Mouse (Mus musculus): ENCODE data around the gene Plcb3. TPM values are rescaled to one million over a fixed set of nuclear protein-coding genes. Genes with fewer than 3 reads are reported as not detected.
A peak's percentile ranks its signal among the peaks of the same experiment; 100 is the strongest.

Gene Plcb3
- polyA plus RNA-seq, 1 experiment from 2014 or later: 47.4 TPM

DNA sequence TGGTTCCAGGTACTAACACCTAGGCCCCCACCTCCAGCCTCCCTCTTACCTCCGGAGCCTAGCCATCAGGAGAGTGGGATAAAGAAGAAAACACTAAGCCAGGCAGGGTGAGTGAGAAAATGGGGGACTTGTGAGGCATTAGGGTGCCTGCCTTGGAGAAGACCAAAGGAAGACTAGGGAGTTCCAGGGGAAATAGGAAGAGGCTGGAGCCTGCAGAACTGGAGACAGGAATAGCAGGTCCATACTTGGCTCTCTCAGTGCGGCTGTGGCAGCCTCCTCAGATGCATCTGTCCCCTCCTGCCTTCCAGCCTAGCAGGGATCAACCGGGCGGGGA is 43.2 kb downstream of the Plcb3 start:
- Histone ChIP-seq H3K4me1 (peaks cover 8% of the 10 kb centered on the region), H3K27me3 (peaks cover 79% of the 10 kb centered on the region), H3K36me3 (no peaks in the 10 kb centered on the region), H3K27ac (no peak overlapping the region), H3K4me2 (replicated peaks) (peak overlapping the region; percentile 60; the same call in 1 of the 2 replicates), H3K9ac (no peak overlapping the region; the same call in 1 of the 2 replicates), H3K4me3 (peak overlapping the region; percentile 37), H3K9me3 (no peaks in the 10 kb centered on the region)
- ATAC-seq (ENCODE audit: insufficient number of reproducible peaks, insufficient read depth, low FRiP score, low TSS enrichment): no peak
- 12% methylated on average over 4 of the region's 4 CpGs for WGBS

DNA sequence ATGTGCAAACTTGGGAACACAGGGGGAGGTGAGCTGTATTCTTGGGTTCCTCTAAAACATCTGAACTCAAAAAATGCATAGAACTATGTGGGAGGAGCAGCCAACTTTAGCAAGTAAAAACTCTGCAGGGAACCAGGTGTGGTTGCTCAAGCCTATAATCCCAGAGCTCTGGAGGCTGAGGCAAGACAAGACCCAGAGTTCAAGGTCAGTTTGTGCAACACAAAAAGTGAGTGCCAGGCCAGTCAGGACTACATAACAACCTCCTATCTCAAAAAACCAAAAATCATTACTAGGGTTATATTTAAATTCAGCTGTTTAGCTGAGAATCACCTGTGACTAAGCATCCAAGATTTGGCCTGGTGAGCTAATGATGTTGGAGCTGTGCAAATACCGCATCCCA is 44.3 kb downstream of the Plcb3 start:
- WGBS: 38% methylated on average over 1 of the region's 1 CpGs
- ATAC-seq (ENCODE audit: insufficient number of reproducible peaks, insufficient read depth, low FRiP score, low TSS enrichment): no peak

DNA sequence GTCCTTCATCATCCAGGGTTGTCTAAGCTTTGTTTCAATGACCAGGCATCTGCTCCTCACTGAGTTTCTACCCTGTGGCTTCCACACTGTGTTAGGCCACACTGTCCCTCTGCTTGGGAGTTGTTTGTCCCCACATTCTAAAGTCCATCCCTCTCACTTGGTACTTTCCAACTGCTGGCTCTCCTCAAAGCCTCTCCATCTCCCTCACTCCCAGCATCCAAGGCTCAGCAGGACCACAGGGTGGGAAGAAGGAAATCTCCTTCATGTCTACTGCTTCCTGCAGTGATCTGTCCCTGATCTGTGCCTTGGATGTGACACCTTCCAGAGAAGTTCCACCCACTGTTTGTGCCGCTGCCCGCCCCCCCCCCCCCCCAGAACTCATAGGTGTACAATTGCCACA is 45.3 kb downstream of the Plcb3 start:
- H3K36me3 ChIP-seq: no peaks in the 10 kb centered on the region
- H3K4me1 ChIP-seq: peaks cover 11% of the 10 kb centered on the region
- H3K4me3 ChIP-seq: no peak overlapping the region
- H3K27ac ChIP-seq: no peak overlapping the region
- H3K27me3 ChIP-seq: peaks cover 96% of the 10 kb centered on the region
- no peak for ATAC-seq (ENCODE audit: insufficient number of reproducible peaks, insufficient read depth, low FRiP score, low TSS enrichment)
- no peaks in the 10 kb centered on the region for H3K9me3 ChIP-seq
- H3K4me2 ChIP-seq (replicated peaks): no peak overlapping the region
- 0% methylated on average over 2 of the region's 2 CpGs for WGBS
- no peak overlapping the region for H3K9ac ChIP-seq

More for the DNA sequence above, 44.3 kb downstream of the Plcb3 start:
- no peaks in the 10 kb centered on the region for H3K36me3 ChIP-seq
- no peak overlapping the region for H3K4me3 ChIP-seq
- no peaks in the 10 kb centered on the region for H3K9me3 ChIP-seq
- H3K4me2 ChIP-seq (replicated peaks): no peak overlapping the region
- H3K9ac ChIP-seq: no peak overlapping the region
- H3K27me3 ChIP-seq: peaks cover 90% of the 10 kb centered on the region
- peaks cover 8% of the 10 kb centered on the region for H3K4me1 ChIP-seq
- H3K27ac ChIP-seq: no peak overlapping the region

DNA sequence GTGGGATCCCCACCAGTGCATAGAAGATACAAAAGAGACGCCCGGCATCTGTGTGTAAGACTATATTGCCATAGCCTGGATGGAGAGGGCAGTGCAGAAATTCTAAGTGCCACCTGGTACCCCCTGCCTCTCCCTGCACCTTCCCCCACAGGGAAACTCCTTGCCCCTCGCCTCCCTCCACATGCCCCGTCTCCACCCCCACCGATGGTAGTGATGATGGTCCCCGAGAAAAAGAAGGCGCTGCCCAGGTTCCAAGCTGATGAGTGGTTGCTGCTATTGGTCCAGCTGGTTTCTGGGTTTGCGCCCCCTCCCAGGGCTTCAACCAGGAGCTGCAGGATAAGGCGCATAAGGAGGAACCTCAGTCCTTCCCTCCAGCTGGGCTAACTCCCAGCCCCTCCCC is 48.2 kb downstream of the Plcb3 start:
- no peak for ATAC-seq (ENCODE audit: insufficient number of reproducible peaks, insufficient read depth, low FRiP score, low TSS enrichment)
- Histone ChIP-seq H3K9me3 (no peaks in the 10 kb centered on the region), H3K4me3 (no peak overlapping the region), H3K27ac (no peak overlapping the region), H3K27me3 (peaks cover 96% of the 10 kb centered on the region), H3K36me3 (no peaks in the 10 kb centered on the region), H3K9ac (no peak overlapping the region), H3K4me2 (replicated peaks) (no peak overlapping the region), H3K4me1 (peaks cover 13% of the 10 kb centered on the region; the same call in 1 of the 2 replicates)
- WGBS: 7% methylated on average over 9 of the region's 9 CpGs

GRCm38 (mm10) chr19:6926559-6927255 is 49.6 kb downstream of the Plcb3 start:
- peak overlapping the region; percentile 36 for H3K4me2 ChIP-seq (replicated peaks)
- H3K4me3 ChIP-seq: peak overlapping the region; percentile 22
- H3K9ac ChIP-seq: 0 out of 2 replicates have a peak overlapping the region, but pooled peaks have one; percentile 2
- 8% methylated on average over 26 of the region's 26 CpGs for WGBS
- H3K27ac ChIP-seq: no peak overlapping the region
- ATAC-seq (ENCODE audit: insufficient number of reproducible peaks, insufficient read depth, low FRiP score, low TSS enrichment): no peak
- peaks cover 91% of the 10 kb centered on the region for H3K27me3 ChIP-seq
- no peaks in the 10 kb centered on the region for H3K36me3 ChIP-seq
- H3K9me3 ChIP-seq: no peaks in the 10 kb centered on the region
- peaks cover 13% of the 10 kb centered on the region; the same call in 1 of the 2 replicates for H3K4me1 ChIP-seq

GRCm38 (mm10) chr19:6925611-6926329 is 50.5 kb downstream of the Plcb3 start:
- no peak overlapping the region for H3K9ac ChIP-seq
- no peak for ATAC-seq (ENCODE audit: insufficient number of reproducible peaks, insufficient read depth, low FRiP score, low TSS enrichment)
- no peaks in the 10 kb centered on the region for H3K9me3 ChIP-seq
- H3K27me3 ChIP-seq: peaks cover 81% of the 10 kb centered on the region
- H3K36me3 ChIP-seq: no peaks in the 10 kb centered on the region
- WGBS: 6% methylated on average over 38 of the region's 40 CpGs
- peak overlapping the region; percentile 14; the same call in 1 of the 2 replicates for H3K4me3 ChIP-seq
- no peak overlapping the region for H3K27ac ChIP-seq
- peaks cover 15% of the 10 kb centered on the region for H3K4me1 ChIP-seq
- no peak overlapping the region for H3K4me2 ChIP-seq (replicated peaks)

GRCm38 (mm10) chr19:6925307-6925573 is 51.0 kb downstream of the Plcb3 start, which contains the start of gene Catsperz:
Gene Catsperz (minus strand): TSS chr19:6925380.
- no peaks in the 10 kb centered on the region for H3K9me3 ChIP-seq
- peak within 1 kb of the TSS; percentile 15 for H3K4me3 ChIP-seq
- peaks cover 76% of the 10 kb centered on the region for H3K27me3 ChIP-seq
- no peak within 1 kb of the TSS for H3K9ac ChIP-seq
- H3K4me1 ChIP-seq: peaks cover 20% of the 10 kb centered on the region
- H3K4me2 ChIP-seq (replicated peaks): peak within 1 kb of the TSS; percentile 26
- no peak for ATAC-seq (ENCODE audit: insufficient number of reproducible peaks, insufficient read depth, low FRiP score, low TSS enrichment)
- WGBS: 4% methylated on average over 9 of the region's 9 CpGs
- H3K27ac ChIP-seq: no peak within 1 kb of the TSS
- H3K36me3 ChIP-seq: no peaks in the 10 kb centered on the region

DNA sequence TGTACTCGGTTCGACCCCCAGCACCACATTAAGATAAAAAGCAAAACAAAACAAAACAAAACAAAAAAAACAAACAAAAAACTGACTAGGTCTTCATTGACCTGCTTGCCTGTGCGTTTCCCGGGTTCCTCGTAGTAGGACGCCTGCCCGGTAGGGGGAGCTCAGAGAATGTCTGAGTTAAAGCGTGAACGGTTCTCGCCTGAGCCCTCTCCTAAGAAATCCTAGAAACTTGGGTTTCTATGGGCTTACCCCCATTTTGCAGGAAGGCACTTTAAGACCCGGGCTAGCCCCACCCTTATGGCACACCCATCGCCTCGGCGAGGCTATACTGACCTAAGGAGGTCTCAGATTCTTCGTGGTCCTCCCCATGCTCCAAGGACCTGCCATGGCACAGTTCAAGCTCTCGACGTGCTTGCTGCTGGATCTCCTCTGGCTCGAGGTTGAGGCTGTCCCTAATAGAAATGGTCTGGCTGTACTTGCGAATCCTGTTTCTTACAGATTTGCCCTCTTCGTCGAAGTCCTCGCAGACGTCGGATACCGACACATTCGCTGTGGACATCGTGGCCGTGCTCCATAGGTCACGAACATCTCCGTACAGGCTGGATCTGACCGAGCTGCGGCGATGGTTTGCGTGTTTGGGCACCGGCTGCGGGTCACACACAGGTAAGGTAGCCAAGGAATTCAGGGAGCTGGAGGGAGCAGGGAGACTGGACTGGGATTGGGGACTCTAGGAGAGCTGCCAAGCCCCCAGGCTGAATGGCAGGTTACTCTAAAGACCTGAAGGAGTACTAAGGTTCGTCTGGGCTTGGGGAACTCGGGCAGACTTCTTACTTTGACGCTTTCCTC is 51.6 kb downstream of the Plcb3 start:
- WGBS: 3% methylated on average over 39 of the region's 39 CpGs
- Histone ChIP-seq H3K27me3 (peaks cover 72% of the 10 kb centered on the region), H3K27ac (no peak overlapping the region), H3K36me3 (no peaks in the 10 kb centered on the region), H3K4me3 (peak overlapping the region; percentile 15), H3K4me1 (peaks cover 24% of the 10 kb centered on the region), H3K4me2 (replicated peaks) (peak overlapping the region; percentile 26), H3K9ac (no peak overlapping the region), H3K9me3 (no peaks in the 10 kb centered on the region)
- no peak for ATAC-seq (ENCODE audit: insufficient number of reproducible peaks, insufficient read depth, low FRiP score, low TSS enrichment)

- peaks cover 58% of the 10 kb centered on the region for H3K27me3 ChIP-seq
- H3K4me1 ChIP-seq: peaks cover 24% of the 10 kb centered on the region
- H3K36me3 ChIP-seq: no peaks in the 10 kb centered on the region
- no peaks in the 10 kb centered on the region for H3K9me3 ChIP-seq
- no peak overlapping the region for H3K4me3 ChIP-seq
- no peak overlapping the region for H3K27ac ChIP-seq
- WGBS: 67% methylated on average over 6 of the region's 6 CpGs
- H3K4me2 ChIP-seq (replicated peaks): no peak overlapping the region
- no peak overlapping the region for H3K9ac ChIP-seq
- no peak for ATAC-seq (ENCODE audit: insufficient number of reproducible peaks, insufficient read depth, low FRiP score, low TSS enrichment)
Observed at GRCm38 (mm10) chr19:6922901-6923735, 53.2 kb downstream of the Plcb3 start.

GRCm38 (mm10) chr19:6921647-6922567 is 54.4 kb downstream of the Plcb3 start, which contains the start of gene Esrra:
Gene Esrra (minus strand): TSS chr19:6921813.
- WGBS: under 1% methylated on average over 66 of the region's 66 CpGs
- H3K27me3 ChIP-seq: peaks cover 46% of the 10 kb centered on the region
- ATAC-seq (ENCODE audit: insufficient number of reproducible peaks, insufficient read depth, low FRiP score, low TSS enrichment): peak; percentile 92
- peak within 1 kb of the TSS; percentile 82 for H3K4me3 ChIP-seq
- H3K9ac ChIP-seq: peak within 1 kb of the TSS; percentile 82
- H3K27ac ChIP-seq: peak within 1 kb of the TSS; percentile 68
- H3K9me3 ChIP-seq: no peaks in the 10 kb centered on the region
- H3K4me2 ChIP-seq (replicated peaks): peak within 1 kb of the TSS; percentile 75
- H3K36me3 ChIP-seq: no peaks in the 10 kb centered on the region
- H3K4me1 ChIP-seq: peaks cover 24% of the 10 kb centered on the region
